Mouse (Mus musculus): Measurements from ENCODE around the gene Gm43720.

DNA sequence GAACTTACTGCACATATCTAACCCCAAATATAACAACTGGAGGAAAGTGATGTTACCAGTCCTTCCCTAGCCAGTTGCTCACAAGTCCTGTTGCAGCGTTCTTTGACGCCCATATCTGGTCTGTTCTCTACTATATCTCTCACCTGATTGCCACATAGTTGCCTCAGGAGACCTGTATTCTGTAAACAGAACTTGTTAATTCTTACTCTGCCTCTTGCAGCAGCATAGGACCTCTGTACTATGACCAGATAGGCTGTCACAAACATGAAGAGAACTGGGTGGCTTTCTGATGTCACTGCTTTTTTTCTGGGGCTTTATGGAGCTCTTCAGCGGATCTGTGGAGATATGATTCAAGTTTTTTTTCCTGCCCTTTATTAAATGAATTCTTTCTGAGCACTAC, 33.0 kb upstream of the Gm43720 start:
- TF ChIP-seq CTCF (IDR thresholded peaks at IDR 0.05; ENCODE audit: control insufficient read depth, insufficient read depth, insufficient read length) (no peak), MYOD1 (IDR thresholded peaks at IDR 0.05; ENCODE audit: control insufficient read depth, insufficient read length, low read depth) (no peak)
